Mouse (Mus musculus) kidney, postnatal 14 days (tissue): ENCODE data around the gene Tox2.
A peak's percentile ranks its signal among the peaks of the same experiment; 100 is the strongest.

Source experiments
- DNase-seq: peaks from one replicate; pipeline ENCODE4 v3.0.0; 2022; ENCODE audit warnings: mixed read lengths

Tox2 gene

DNA sequence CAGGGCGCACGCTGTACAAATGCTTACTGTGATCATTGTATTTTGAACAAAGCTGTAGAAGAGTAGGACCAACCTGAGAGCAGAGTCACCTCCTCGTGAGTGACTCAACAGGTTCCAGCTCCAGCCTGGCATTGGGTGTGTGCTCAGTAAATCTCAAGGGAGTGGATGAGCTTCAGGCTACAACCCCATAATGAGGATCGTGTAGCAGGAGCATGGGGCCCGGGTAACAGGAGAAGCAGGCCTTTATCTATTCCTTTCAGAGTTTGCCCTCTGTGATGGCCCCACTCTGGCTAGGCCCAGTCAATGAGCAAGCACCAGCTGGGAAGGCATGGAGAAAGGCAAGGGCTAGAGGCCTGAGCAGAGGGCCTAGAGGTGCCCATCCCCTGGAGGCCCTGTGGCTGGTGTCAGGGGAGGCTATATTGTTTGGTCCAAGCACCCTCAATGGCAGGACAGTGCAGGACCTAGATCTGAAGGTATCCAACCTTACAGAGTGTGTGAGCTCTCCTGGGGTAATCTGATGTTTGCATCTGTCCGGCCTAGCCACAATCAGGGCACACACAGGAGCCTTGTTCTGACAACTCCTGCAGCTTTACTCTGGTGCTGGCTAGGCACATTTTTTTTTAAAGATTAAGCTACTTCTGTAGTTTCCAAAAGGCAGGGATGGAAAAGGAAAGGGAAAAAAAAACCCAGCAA is 58.6 kb downstream of the Tox2 start:
- DNase-seq, result no peak

DNA sequence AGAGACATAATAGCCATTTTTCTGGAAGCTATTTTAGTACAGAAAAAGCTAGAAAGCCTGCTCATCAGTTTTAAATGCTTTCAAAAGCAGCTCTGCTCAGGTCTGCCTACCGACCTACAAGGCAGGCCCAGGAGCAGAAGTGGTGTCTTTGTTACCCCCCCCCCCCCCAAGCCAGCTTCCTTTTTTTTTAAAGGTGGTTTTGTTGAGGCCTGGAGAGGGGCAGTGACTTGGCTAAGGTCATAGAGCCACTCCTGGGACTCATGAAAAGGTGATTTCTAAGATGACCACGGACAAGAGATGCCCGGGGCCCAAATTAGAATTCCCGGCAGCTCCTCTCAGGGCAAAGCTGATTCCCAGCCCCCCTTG is 59.1 kb downstream of the Tox2 start:
- no peak for DNase-seq

DNA sequence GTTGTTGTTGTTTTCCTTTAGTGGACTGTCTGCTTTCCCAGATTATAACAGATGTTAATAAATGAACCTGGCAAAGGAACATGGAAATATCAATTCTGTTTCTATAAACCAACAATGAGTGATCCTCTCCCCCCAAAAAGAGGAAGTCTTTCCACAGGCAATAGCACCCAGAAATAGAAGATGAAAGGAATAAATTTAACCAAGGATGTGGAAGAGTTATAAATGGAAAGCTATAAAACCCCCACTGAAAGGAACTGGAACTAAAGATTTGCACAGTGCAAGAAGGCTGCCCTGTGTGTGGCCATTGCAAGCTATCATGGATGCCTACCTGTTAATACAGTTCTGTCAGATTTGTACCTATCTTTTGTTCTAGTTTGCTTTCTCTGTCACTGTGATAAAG is 64.2 kb downstream of the Tox2 start:
- DNase-seq, result no peak

DNA sequence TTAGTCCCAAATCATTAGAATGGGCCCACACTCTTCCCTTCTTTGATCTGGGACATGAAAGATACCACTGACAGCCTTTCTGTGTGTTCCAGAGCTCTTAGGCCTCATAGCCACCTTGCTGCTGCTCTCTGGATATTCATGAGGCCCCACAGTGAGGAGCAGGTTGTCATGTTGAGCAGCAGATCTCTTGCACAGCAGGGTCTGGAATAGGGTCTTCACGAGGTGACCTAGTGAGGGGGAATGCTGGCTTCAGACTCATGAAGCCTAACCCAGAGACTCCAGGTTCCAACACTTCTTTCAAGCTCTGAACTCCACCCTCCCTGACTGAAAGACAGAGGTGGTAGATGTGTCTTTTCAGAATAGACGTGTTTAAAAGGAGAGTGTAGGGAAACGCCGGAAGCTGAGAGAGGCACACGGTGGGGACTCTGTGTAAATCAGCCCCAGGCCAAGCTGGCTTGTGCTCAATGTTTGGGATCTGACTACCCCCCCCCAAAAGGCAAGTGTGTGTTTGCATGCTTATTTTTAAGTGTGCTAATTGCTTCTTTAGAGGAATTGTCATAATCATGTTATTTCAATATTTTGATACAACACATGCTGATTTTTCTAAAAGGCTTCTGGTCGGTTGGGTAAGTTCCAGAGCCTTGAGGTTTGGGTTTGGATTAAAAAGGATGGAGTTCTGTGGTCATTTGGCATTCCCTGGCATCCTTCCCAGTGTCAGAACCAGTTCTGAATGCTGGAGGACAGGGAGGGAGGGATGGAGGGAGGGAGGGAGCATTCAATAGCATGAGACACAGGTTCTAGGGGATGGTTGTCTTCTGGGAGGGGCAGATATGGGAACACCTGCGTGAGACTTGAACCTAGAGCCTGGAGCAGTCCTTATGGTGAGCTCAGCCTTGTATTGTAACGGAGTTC is 68.9 kb downstream of the Tox2 start:
- no peak for DNase-seq

DNA sequence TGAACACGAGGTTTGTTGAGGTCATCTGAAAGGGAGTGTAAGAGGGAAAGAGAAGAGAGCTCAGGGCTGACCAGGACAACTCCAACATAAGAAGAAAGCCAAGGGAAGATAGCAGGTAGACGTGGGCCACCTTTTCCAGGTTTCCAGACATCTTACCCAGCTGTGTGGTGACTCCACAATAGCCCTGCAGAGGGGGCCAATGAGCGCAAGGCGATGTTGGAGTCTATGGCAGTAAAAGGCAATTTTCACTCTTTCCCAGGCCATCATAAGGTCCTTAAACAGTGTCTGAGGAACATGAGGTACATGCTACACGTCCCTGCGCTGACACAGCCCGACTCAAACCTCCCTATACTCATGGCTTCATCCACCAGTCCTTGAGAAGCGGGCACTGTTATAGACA is 70.9 kb downstream of the Tox2 start:
- no peak for DNase-seq

DNA sequence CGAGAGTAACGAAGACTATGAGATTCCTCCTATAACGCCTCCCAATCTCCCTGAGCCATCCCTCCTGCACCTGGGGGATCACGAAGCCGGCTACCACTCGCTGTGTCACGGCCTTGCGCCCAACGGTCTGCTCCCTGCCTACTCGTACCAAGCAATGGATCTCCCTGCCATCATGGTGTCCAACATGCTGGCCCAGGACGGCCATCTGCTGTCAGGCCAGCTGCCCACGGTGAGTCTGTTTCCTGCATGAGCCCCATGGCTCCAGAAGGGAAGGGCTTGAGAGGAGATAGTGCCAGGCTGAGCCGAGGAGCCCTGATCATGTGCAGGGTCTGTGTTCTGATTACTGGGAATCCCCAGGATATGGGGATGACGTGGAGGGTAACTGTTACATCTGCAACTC is 73.1 kb downstream of the Tox2 start:
- no peak for DNase-seq

DNA sequence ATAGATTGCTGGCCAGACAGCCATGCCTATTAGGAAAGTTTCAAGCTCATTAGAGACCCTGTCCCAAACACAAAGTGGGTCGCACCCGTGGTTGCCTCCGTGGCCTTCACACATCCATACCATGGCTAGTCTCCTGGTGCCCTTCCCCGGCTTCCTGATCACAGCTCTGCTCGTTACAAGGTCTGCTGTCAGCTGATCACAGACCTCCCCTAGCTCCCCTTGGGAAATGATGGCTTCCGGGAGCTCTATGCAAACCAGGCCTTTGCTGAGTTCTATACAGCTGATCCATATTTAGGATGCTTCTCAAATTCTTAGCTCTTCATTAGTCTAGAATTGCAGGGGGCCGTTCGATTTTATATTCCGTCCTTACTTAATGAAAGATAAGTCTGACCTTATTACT is 75.1 kb downstream of the Tox2 start:
- no peak for DNase-seq

DNA sequence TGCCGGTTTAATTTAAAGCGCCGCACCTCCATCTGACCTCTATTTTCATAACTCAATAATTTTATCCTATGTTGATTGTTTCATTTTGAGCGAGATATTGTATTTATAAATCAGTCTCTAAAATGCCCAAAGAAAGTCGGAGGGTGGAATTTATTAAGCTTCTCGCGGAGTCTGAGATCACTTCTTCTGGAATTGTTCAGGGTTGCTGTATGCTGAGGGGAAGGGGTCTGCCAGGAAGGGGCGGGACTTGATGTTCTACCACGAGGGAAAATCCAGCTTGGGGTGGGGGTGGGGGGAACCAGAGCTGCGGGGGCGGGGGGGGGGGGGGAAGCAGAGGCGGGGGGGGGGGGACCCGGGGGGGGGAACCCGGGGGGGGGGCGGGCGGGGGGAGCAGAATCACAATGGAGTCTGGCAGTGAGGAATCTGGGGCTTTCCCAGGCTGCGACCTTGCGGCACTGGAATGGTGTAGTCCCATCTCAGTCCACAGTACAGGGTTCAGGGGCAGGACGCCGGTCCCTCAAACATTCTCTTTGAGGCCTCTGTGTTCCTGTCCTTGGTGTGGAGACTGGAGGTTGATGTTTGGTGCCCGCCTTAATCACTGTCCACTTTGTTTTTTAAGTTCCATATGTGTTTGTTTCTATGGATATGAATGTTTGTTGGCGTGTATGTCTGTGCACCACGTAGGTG is 77.9 kb downstream of the Tox2 start:
- DNase-seq, result no peak

DNA sequence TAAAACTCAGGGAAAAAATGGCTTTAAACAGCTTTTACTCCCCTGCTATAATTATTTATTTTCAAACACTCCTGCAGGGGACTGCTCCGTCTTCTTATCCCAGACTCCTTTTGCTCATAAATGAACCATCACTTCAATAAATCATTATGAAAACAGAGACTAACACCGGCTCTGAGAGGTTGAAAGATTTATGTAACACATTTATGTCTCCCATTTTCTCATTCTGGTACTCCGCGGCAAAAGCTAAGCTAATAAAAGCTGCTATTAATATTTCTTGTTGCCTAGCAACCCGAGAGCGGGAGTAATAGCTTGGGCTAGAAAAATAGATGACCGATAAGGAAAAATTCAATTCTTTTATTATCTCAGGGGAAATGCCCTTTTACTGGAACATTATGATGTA is 81.9 kb downstream of the Tox2 start:
- DNase-seq, result no peak

DNA sequence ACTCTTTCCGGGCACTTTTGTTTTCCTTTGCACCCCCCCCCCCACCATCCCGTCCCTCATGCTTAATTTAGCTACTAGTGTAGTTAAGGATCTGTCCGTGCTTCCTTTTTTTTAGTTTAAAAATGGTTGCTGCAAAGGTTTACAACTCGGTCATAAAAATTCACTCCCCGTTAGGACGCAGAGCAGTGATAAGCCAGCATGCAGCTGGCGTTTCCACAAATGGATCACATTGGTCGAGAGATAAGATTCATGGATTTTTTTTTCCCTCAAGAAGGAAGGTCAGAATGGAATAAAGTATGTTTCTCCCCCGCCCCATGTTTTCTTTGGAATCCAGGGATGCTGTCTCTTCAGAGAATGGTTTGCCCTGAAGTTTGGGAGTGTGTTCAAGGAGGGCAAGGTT is 82.4 kb downstream of the Tox2 start:
- DNase-seq, result peak; percentile 7

DNA sequence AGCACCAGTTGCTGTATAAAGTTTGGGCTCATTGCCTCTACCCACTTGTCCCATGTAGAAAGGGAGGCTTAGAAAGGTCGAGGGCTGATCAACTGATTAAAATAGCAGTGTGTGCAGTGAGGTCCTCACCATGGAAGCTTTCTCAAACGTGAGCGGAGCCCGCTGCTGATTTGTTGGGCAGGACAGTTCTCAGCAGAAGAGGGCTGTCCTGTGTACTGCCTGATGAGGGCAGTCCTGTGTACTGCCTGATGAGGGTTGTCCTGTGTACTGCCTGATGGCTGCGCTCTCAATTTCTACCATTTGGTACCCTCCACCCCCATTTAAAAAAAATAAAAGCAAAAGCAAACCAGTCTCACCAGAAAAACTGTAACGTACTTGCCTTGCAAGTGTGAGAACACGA is 82.8 kb downstream of the Tox2 start:
- DNase-seq, result no peak

DNA sequence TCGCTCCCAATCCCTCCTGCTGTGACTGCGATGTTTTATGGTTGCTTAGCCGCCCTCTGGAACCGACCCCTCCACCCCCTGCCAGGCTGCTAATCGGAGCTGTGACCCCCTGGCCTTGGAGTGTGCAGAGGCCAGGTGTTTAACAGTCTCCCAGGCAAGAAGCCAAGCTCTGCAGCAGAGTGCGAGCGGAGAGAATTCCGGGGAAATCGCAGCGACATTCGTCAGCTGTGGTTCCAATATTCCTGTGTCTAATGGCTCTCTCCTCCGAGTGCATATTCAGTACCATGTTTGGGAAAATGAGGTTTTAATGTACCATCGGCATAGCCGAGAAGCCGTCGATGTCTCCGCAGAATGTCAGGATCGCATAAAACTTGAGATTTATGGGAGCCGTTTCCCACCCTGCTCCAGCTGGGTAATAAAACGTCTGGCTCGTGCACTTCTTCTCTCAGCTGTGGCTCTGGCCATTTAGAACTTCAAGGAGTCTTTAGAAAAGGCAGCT is 86.0 kb downstream of the Tox2 start:
- DNase-seq, result peak; percentile 82

DNA sequence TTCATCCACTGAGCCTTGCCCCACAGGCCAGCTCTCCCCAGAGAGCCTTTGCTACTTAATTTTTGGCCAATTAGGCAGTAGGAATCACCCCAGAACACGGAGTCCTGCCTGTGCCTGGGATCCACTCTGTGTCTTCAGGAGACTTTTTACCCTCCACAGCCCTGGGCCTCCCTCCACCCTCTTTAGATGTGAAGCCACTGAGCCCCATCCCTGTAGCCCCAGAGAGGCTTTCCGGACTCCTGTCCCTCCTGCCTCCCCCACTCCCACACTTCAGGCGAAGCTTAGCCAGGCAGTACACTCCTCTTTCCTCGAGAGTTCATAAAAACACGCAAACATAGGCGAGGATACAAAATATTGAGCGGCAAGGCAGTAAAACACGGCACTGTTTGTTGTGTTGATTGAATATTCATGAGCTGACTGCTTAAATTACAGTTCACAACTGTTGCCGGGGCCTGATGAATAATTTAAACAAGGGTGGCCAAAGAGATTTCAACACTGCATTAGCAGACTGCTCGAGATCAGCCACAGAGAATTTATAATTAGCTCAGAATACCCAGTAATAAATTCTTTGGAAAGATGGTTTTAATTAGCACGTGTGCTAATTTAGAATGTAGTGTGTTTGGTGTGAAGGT is 94.2 kb downstream of the Tox2 start:
- no peak for DNase-seq

DNA sequence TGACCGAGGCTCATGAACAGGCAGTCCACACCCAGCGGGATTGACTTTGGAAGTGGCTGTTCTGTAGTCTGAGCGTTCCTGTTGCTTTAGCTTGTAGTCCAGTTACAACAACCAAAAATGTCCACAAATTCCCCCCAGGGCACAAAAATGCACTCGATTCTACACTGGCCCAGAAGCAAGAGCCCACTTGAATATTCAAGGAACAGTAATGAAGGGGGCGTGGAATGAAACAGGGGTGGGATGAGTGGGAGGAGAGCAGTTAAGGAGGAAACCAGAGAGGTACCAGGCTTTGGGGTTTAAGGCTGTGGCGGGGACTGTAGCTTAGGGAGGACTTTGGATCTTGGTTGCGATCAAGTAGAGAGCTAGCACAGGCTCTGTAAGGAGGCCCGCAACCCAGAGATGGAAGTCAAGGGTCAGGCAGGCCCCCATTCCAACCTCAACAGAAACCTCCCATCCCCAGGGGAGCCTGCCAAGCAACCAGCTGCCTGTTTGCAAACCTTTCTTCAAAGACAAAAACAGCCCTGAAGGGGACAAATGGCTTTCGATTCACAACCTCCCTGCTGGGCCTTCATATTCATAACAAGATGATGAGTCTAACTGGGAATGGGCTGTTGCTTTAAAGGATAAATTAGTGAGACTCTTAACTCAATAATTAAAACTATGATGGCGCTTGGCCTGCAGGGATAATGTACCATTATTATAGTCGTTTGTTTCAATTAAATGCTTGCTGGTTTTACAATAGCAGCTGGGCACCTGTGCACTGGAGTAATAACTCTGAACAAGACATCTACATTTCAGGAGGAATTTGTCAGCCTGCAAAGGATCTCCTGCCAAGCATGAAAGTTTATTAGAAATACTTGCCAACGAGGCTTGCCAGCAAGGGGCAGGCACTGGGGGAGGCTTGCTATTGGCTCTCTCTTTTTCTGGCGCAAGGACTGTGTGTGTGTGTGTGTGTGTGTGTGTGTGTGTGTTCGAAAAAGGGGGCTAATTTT is 97.4 kb downstream of the Tox2 start:
- no peak for DNase-seq

DNA sequence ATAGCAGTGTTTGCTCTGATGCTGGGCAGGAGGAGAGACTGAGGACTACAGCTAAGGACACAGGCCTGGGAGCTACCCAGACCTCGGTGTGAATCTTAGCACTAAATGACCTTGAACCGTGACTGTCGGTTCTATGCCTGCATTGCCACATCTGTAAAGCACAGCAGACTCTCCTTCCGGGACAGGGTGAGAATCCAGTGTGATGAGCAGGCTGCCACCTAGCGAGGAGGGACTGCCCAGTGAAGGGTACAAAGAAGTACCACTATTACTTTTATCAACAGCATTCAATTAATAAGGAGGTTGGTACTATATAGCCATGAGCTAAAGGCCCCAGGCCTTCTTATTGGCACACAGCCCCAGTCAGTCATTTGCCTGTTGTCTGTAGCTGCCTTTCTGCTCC is 98.7 kb downstream of the Tox2 start:
- no peak for DNase-seq

DNA sequence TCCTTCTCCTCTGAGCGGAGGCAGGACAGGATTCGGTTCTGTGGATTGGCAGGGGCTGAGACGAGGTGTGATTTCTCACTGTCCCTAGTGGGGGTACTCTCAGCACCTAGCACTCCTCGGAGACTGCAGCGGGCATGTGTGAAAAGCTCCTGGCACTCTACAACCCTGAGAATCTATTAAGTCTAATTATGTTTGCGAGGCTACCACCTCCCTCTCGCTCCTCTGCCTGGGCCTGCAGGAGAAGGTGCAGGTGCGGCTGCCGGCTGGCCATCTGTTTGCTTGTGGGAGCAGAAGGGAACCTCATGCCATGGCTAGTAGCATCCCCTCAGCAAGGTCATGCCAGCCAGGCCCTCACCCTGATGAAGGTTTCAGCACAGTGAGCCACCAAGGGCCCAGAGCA is 100.1 kb downstream of the Tox2 start:
- DNase-seq, result no peak

DNA sequence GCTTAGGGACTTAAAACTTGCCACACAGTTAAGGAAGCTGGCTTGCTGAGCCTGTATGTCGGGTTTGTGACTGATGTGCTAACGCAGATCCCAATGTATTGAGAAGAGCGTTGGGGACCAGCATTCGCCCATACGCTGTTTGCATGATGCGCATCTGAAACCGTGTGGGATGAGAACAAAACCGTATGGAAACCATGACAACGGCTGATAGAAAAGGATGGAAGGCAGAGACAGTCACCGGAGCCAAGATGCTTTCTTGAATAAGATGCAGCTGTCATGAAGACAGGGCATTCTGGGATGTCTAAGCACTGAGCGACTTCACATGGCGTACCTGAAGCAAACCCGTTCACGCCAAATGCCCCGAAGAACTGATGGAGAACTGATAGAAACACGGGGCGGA is 106.5 kb downstream of the Tox2 start:
- DNase-seq, result no peak

DNA sequence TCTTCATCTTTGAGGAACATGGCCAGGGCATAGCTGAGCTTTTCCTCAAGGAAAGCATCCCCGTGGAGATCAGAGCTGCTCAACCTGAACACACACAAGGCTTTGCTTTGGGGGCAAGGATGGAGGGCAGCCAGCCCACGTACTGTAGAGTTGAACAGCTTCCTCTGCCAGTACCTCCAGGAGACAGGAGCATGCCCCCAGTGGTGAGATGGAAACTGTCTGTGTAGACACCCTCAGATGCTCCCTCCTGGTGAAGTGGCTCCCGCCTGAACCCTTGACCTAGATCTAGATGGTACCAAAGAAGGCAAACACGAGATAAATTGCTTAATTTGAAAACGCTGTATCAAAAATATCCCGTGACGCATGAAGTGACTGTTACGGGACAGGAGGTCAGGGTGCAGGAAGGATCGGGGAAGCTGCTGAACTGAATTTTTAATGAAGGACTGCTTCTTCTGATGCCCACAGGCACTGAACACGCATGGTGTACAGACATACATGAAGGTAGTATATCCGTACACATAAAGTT is 107.3 kb downstream of the Tox2 start:
- DNase-seq, result no peak

DNA sequence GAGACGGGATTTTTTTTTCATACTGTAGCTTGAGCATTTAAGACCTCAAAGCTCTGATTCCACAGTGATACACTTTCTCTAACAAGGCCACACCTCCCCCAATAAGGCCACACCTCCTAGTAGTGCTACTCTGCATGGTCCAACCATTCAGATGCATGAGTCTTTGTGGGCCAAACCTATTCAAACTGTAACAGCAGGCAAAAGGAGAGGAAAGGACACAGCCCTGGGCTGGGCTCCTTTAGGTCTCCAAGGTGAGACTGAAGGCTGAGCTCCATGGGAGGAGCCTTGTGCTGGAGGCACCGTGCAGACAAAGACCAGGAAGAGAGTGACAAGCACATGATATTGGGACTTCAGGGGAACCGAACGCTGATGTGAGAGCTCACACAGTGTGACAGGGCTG is 114.4 kb downstream of the Tox2 start:
- DNase-seq, result no peak

DNA sequence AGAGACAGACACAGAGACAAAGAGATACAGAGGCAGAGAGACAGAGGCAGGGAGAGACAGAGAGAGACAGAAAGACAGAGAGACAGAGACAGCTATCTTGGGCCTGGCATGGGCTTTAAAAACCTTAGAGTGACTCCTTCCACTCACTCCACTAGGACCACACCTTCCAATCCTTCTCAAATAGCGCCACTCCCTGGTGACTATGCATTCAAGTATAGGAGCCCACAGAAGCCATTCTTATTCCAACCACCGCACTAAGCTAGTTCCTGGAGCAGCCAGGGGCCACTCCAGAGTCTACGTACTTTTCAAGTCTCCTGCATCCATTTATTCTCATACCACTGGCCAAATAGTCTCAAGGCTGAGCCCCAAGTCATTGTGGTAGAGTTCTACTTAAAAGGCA is 115.9 kb downstream of the Tox2 start:
- no peak for DNase-seq

DNA sequence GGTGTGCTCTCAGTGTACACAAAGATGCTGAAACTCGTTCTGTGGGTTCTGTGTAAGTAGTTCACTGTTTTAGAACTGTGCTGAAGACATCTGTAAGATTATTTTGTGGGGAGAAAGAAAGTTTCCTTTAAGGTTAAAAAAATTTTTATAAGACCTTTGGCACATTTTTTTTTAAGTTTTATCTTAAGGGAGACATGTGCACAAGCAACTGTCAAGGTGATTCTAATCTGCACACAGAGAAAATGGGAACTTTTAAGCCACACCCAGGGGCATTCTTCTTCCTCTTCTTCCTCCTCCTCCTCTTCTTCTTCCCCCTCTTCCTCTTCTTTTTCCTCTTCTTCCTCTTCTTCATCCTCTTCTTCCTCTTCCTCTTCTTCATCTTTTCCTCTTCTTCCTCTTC is 120.2 kb downstream of the Tox2 start:
- no peak for DNase-seq

DNA sequence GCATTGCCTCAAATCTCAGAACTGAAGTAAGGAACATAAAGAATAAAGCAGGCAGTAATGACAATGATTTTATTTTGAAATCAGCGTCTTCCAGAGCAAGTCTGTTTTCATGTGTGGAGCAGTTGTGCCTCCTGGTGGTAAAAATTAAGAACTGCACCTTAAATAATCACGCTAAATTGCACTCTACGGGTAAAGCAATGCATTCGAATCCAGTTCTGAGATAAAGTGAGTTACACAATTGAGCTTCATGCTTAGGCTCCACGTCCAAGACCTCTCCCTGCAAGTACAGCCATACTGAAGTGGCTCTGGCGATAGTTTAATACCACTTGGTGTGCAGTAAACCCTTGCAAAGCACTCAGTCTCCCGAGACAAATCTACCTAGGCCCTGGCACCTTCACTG is 127.8 kb downstream of the Tox2 start:
- peak; percentile 57 for DNase-seq
